Comparison of ENCODE assay signal across 8 mouse cellular contexts in genomic region chr17:79353446-79354173, GRCm38 (mm10). TPM values are rescaled to one million over a fixed set of nuclear protein-coding genes. Genes with fewer than 3 reads are reported as not detected.
DNase-seq lines count a peak whose midpoint lies in the region; ATAC-seq lines count a peak whose summit lies in the region.

No protein-coding gene starts in this region.

- intact Hi-C loops in heart, postnatal 10 days (cut with DNase I): loop anchor here (5.0 to 10.0 kb wide), 6 partner anchors 66 to 241 kb away; no protein-coding TSS in a partner anchor

- DNase-seq in kidney, adult 9 months: peak; percentile 30
- no peak for DNase-seq in kidney, adult 11 months
- peak; percentile 44 for DNase-seq in embryonic facial prominence, embryonic 11.5 days (ENCODE audit: low spot score)
- peak; percentile 65 to 73 for DNase-seq in heart, postnatal 10 days
- DNase-seq in liver, embryonic 13.5 days: no peak
- DNase-seq in splenic B cell, adult 2 months (ENCODE audit: low read depth, low spot score): peak; percentile 6
- no peak for DNase-seq in layer of hippocampus, adult 11-12 months (ENCODE audit: low spot score)
- no peak for DNase-seq in adrenal gland, postnatal 25 days

- no peak overlapping the region for H3K27ac ChIP-seq in embryonic facial prominence, embryonic 11.5 days (replicated peaks; ENCODE audit: low read depth, low read length)
- H3K27ac ChIP-seq in liver, embryonic 13.5 days: peak overlapping the region; percentile 94

- H3K4me3 ChIP-seq in embryonic facial prominence, embryonic 11.5 days (ENCODE audit: low read depth, low read length): peak overlapping the region; percentile 69
- H3K4me3 ChIP-seq in liver, embryonic 13.5 days (replicated peaks): peak overlapping the region; percentile 84

- no peaks in the 10 kb centered on the region for H3K9me3 ChIP-seq in embryonic facial prominence, embryonic 11.5 days (replicated peaks; ENCODE audit: control insufficient read depth, low read length)
- H3K9me3 ChIP-seq in liver, embryonic 13.5 days (replicated peaks): no peaks in the 10 kb centered on the region

- ATAC-seq in embryonic facial prominence, embryonic 11.5 days (replicated peaks; ENCODE audit: insufficient number of reproducible peaks, low FRiP score, low TSS enrichment, low read depth): 0 out of 2 replicates have a peak, but pooled peaks have one; percentile 24
- no peak for ATAC-seq in liver, embryonic 13.5 days (ENCODE audit: low read depth)

- no peaks in the 10 kb centered on the region for H3K4me1 ChIP-seq in embryonic facial prominence, embryonic 11.5 days (ENCODE audit: control insufficient read depth, insufficient read depth, low read length)
- H3K4me1 ChIP-seq in liver, embryonic 13.5 days (replicated peaks): peaks cover 68% of the 10 kb centered on the region

- 5% methylated on average over 16 of the region's 16 CpGs for WGBS in embryonic facial prominence, embryonic 11.5 days
- 12% methylated on average over 16 of the region's 16 CpGs for WGBS in liver, embryonic 13.5 days (ENCODE audit: insufficient replicate concordance)

- peak overlapping the region; percentile 69 for H3K9ac ChIP-seq in embryonic facial prominence, embryonic 11.5 days (replicated peaks; ENCODE audit: low read length)
- peak overlapping the region; percentile 96 for H3K9ac ChIP-seq in liver, embryonic 13.5 days

- no peaks in the 10 kb centered on the region for H3K36me3 ChIP-seq in embryonic facial prominence, embryonic 11.5 days (replicated peaks; ENCODE audit: control insufficient read depth, insufficient read depth, low read depth, low read length)
- H3K36me3 ChIP-seq in liver, embryonic 13.5 days: peaks cover 28% of the 10 kb centered on the region
- H3K36me3 ChIP-seq in splenic B cell, adult 2 months (ENCODE audit: control insufficient read depth, insufficient read depth, low read length, poor library complexity, severe bottlenecking): no peaks in the 10 kb centered on the region

- H3K4me2 ChIP-seq in embryonic facial prominence, embryonic 11.5 days (ENCODE audit: low read depth, low read length): peak overlapping the region; percentile 97
- H3K4me2 ChIP-seq in liver, embryonic 13.5 days: peak overlapping the region; percentile 100

- no peaks in the 10 kb centered on the region; the same call in 1 of the 2 replicates for H3K27me3 ChIP-seq in embryonic facial prominence, embryonic 11.5 days (ENCODE audit: control insufficient read depth, insufficient read depth, low read length)
- H3K27me3 ChIP-seq in liver, embryonic 13.5 days: no peaks in the 10 kb centered on the region; the same call in 1 of the 2 replicates
- H3K27me3 ChIP-seq in splenic B cell, adult 2 months (ENCODE audit: control insufficient read depth, insufficient read depth, low read length, poor library complexity, severe bottlenecking): 0 out of 2 replicates have a peak, but pooled peaks cover 2% of the 10 kb centered on the region

RNA-seq across cellular contexts. Expression of gene Cdc42ep3, which starts 1.3 kb away (rescaled TPM):
- polyA plus RNA-seq in embryonic facial prominence, embryonic 11.5 days (2014; fragmentation: Nextera tagmentation; extraction: Ambion mirVana): 36.0 and 43.1 TPM in 2 replicates
- 10 to 100 TPM; 33.6 to 42.7 TPM for total RNA-seq in heart, postnatal 10 days (2021)
- polyA plus RNA-seq in liver, embryonic 13.5 days (2015; fragmentation: Nextera tagmentation; extraction: Ambion mirVana): 58.4 and 76.9 TPM in 2 replicates
- total RNA-seq in adrenal gland, postnatal 25 days (2021): 7.4 and 7.9 TPM in 2 replicates

Comparison
In these comparisons a context has a peak if more than half of its experiments do, and no peak if none do; other contexts are left out.
1. DNase-seq: peak in kidney, adult 9 months (single experiment), embryonic facial prominence, embryonic 11.5 days (single experiment), heart, postnatal 10 days (2 of 2) and splenic B cell, adult 2 months (single experiment); none in kidney, adult 11 months (single experiment), liver, embryonic 13.5 days (single experiment), layer of hippocampus, adult 11-12 months (single experiment) and adrenal gland, postnatal 25 days (single experiment).